Mouse (Mus musculus): ENCODE results near the gene Nop14.
"Not testable (repeated sequence)": the region's sequence is repeated elsewhere in the genome, so short reads cannot be mapped to it uniquely, and the experiment has no call there.

Nop14 gene

GRCm38 (mm10) chr5:34632996-34633395 is 27.0 kb downstream of the Nop14 start:
- no peak for DNase-seq (ENCODE audit: low spot score)

GRCm38 (mm10) chr5:34609966-34610365 is 50.0 kb downstream of the Nop14 start:
- no peak for DNase-seq (ENCODE audit: low spot score)

- DNase-seq (ENCODE audit: low spot score): no peak
Observed at GRCm38 (mm10) chr5:34608226-34608625, 51.7 kb downstream of the Nop14 start.

DNA sequence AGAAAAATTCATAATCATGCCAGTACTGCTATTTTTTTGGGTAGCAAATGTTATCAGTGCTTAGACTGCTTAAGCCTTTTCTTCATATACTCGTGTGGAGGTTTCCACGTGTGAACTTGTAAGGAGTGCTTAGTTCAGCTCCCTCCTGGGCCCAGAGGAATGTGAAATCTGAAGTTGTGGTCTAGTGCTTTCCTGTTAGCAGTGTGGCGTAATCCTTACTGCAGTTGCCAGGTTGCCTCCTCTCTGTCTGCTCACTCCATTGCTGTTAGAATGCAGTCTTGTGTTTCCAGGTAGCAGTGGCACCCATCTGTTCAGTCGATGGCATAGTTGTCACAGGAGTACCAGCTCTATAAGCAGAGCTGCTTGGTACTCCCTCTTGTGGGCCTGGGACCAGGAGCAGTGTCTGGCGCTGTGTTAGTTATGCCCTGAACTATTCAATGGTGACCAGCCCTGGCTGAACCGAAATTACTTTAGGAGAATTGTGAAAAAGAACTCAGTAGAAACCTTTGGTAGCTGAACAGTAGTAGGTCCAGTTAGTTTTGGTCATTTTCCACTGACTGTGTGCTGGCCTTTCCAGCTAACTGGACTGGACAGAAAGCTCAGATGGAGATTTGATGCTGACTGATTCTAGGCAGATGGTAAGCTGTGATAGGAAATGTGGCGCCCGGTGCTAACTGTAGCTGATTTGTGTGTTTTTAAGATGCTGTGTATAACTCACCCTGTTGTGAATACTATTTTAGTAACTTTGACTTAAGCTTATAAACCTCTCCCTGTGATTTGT is 52.7 kb downstream of the Nop14 start:
- DNase-seq (ENCODE audit: low spot score): no peak

DNA sequence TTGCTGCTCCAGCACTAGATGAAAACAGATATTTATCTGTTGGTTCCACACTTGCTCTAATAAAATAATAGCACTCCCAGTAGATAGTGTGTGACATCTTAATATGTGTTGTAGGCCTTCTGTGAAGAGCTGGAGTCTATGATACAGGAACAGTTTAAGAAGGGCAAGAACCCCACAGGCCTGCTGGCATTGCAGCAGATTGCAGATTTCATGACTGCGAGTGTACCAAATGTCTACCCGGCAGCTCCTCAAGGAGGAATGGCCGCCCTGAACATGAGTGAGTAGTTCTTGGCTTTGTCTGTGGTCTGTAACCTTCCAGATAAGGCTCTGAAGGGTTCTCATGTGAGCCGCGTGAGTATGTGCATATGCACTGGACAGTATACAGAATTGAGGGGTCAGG is 55.4 kb downstream of the Nop14 start:
- no peak for DNase-seq (ENCODE audit: low spot score)

DNA sequence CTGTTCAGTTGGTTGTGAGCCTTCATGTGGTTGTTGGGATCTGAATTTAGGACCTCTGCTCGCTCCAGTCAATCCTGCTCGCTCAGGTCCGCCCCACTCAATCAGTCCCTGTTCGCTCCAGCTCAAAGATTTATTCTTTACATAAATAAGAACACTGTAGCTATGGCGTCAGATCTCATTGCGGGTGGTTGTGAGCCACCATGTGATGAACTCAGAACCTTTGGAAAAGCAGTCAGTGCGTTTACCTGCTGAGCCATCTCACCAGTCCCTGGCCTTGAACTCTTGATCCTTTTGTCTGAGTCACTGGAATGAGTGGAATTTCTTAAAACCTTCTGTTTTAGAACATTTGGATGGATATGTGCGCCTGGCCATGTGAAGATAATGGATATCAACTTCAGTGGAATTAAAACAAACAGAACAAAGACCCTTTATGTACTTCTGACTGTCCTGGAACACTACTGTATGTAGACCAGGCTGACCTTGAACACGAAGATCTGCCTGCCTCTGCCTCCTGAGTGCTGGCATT is 66.7 kb downstream of the Nop14 start:
- DNase-seq (ENCODE audit: low spot score): no peak

- DNase-seq (ENCODE audit: low spot score): no peak
Observed at GRCm38 (mm10) chr5:34592666-34593065, 67.3 kb downstream of the Nop14 start.

GRCm38 (mm10) chr5:34592224-34592623 is 67.7 kb downstream of the Nop14 start:
- DNase-seq (ENCODE audit: low spot score): not testable (repeated sequence)

- no peak for DNase-seq (ENCODE audit: low spot score)
Observed at GRCm38 (mm10) chr5:34591388-34592004, 68.5 kb downstream of the Nop14 start.

- no peak for DNase-seq (ENCODE audit: low spot score)
Observed at GRCm38 (mm10) chr5:34590702-34591101, 69.2 kb downstream of the Nop14 start.

GRCm38 (mm10) chr5:34590059-34590458 is 69.9 kb downstream of the Nop14 start:
- DNase-seq (ENCODE audit: low spot score): no peak

Data from urinary bladder, postnatal 25 days (tissue).